Mouse (Mus musculus) MEL (cell line): ENCODE data around the gene Slc20a1. TPM values are rescaled to one million over a fixed set of nuclear protein-coding genes. Genes with fewer than 3 reads are reported as not detected.

Source experiments
- DNase-seq: peaks from one replicate; pipeline ENCODE4 v3.0.0; 2011; ENCODE audit warnings: low read depth, low spot score
- H3K27ac ChIP-seq: 2 replicates; pipeline ENCODE4 v1.5.1; 2012; ENCODE audit warnings: low read depth, mild to moderate bottlenecking, control low read depth, low read length, moderate library complexity; ENCODE audit not compliant: control insufficient read depth
- H3K27me3 ChIP-seq, 2 experiments: fragments of 150-350 bp in 1 of 2; sonication (generic) in 1 of 2; 2 replicates each; pipeline ENCODE4 v1.6.1; 2012; ENCODE audit warnings: low read length in 2 of 2, mild to moderate bottlenecking in 2 of 2, improper control_type of control experiment in 1 of 2, moderate library complexity in 1 of 2; ENCODE audit not compliant: insufficient read depth in 2 of 2, control insufficient read depth in 1 of 2
- H3K36me3 ChIP-seq, 2 experiments: 2 replicates each; pipeline ENCODE4 v1.6.1; 2012 to 2014; ENCODE audit warnings: low read length in 2 of 2, improper control_type of control experiment in 1 of 2, inconsistent platforms in 1 of 2, mild to moderate bottlenecking in 1 of 2; ENCODE audit not compliant: insufficient read depth in 2 of 2, control insufficient read depth in 1 of 2
- H3K4me1 ChIP-seq, 2 experiments: fragments of 150-350 bp in 1 of 2; sonication (generic) in 1 of 2; 2 replicates each; pipeline ENCODE4 v1.6.1; 2012; ENCODE audit warnings: low read length in 2 of 2, improper control_type of control experiment in 1 of 2, mild to moderate bottlenecking in 1 of 2; ENCODE audit not compliant: insufficient read depth in 2 of 2, control insufficient read depth in 1 of 2
- H3K4me3 ChIP-seq, 2 experiments: fragments of 150-350 bp in 1 of 2; sonication (generic) in 1 of 2; 2 replicates each; pipeline ENCODE4 v1.5.1; 2012; ENCODE audit warnings: low read depth in 2 of 2, low read length in 2 of 2, mild to moderate bottlenecking in 2 of 2, moderate library complexity in 2 of 2, control low read depth in 1 of 2, improper control_type of control experiment in 1 of 2; ENCODE audit not compliant: control insufficient read depth in 1 of 2, insufficient read depth in 1 of 2
- H3K79me2 ChIP-seq: 2 replicates; pipeline ENCODE4 v1.6.1; 2012; ENCODE audit warnings: mild to moderate bottlenecking, low read length, moderate library complexity; ENCODE audit not compliant: control insufficient read depth, poor library complexity, insufficient read depth
- H3K9ac ChIP-seq: 2 replicates; pipeline ENCODE4 v1.6.1; 2012; ENCODE audit warnings: low read depth, mild to moderate bottlenecking, control low read depth, low read length, moderate library complexity; ENCODE audit not compliant: control insufficient read depth, poor library complexity, severe bottlenecking
- H3K9me3 ChIP-seq: fragments of 150-350 bp; sonication (generic); replicated peaks from 2 replicates; pipeline ENCODE4 v1.6.1; 2012; ENCODE audit warnings: mild to moderate bottlenecking, low read length, improper control_type of control experiment, moderate library complexity; ENCODE audit not compliant: insufficient read depth
- CHD1 ChIP-seq: IDR thresholded peaks from 2 replicates; pipeline ENCODE4 v1.6.1; 2012; ENCODE audit warnings: low read depth, mild to moderate bottlenecking, inconsistent platforms, low read length, improper control_type of control experiment
- CHD2 ChIP-seq: IDR thresholded peaks from 2 replicates; pipeline ENCODE4 v1.6.1; 2011; ENCODE audit warnings: low read length, improper control_type of control experiment
- CTCF ChIP-seq, 3 experiments: IDR thresholded peaks in 2 of 3; conservative IDR thresholded peaks in 1 of 3; 2 replicates each; pipeline ENCODE4 v1.5.1; 2011 to 2012; ENCODE audit warnings: low read length in 3 of 3, low read depth in 2 of 3, mild to moderate bottlenecking in 2 of 3, improper control_type of control experiment in 1 of 3, inconsistent platforms in 1 of 3, mixed read lengths in 1 of 3, moderate library complexity in 1 of 3; ENCODE audit not compliant: control insufficient read depth in 1 of 3, insufficient read depth in 1 of 3, poor library complexity in 1 of 3, severe bottlenecking in 1 of 3
- E2F4 ChIP-seq: IDR thresholded peaks from 2 replicates; pipeline ENCODE4 v1.6.1; 2011; ENCODE audit warnings: low read depth, low read length, improper control_type of control experiment, borderline replicate concordance
- ELF1 ChIP-seq: IDR thresholded peaks from 2 replicates; pipeline ENCODE4 v1.6.1; 2014; ENCODE audit warnings: low read depth, mild to moderate bottlenecking, inconsistent platforms, low read length, improper control_type of control experiment, moderate library complexity
- EP300 ChIP-seq, 2 experiments: IDR thresholded peaks; 2 replicates each; pipeline ENCODE4 v1.6.1; 2011; ENCODE audit warnings: improper control_type of control experiment in 2 of 2, low read length in 2 of 2, low read depth in 1 of 2, mild to moderate bottlenecking in 1 of 2
- ETS1 ChIP-seq: IDR thresholded peaks from 2 replicates; pipeline ENCODE4 v1.6.1; 2012; ENCODE audit warnings: low read depth, mild to moderate bottlenecking, inconsistent platforms, low read length, improper control_type of control experiment, moderate library complexity
- GABPA ChIP-seq: IDR thresholded peaks from 2 replicates; pipeline ENCODE4 v1.6.1; 2012; ENCODE audit warnings: low read depth, mild to moderate bottlenecking, inconsistent platforms, low read length, improper control_type of control experiment, moderate library complexity
- HCFC1 ChIP-seq: IDR thresholded peaks from 2 replicates; pipeline ENCODE4 v1.6.1; 2012; ENCODE audit warnings: low read depth, mild to moderate bottlenecking, inconsistent platforms, low read length, improper control_type of control experiment, moderate library complexity
- JUND ChIP-seq: IDR thresholded peaks from 2 replicates; pipeline ENCODE4 v1.6.1; 2011; ENCODE audit warnings: low read depth, mild to moderate bottlenecking, improper control_type of control experiment, low read length
- KAT2A ChIP-seq: conservative IDR thresholded peaks from 2 replicates; pipeline ENCODE4 v1.6.1; 2012; ENCODE audit warnings: low read depth, low read length, improper control_type of control experiment, inconsistent platforms
- MAX ChIP-seq: IDR thresholded peaks from 2 replicates; pipeline ENCODE4 v1.6.1; 2011; ENCODE audit warnings: low read length, improper control_type of control experiment
- MAZ ChIP-seq: IDR thresholded peaks from 2 replicates; pipeline ENCODE4 v1.6.1; 2012; ENCODE audit warnings: low read depth, mild to moderate bottlenecking, inconsistent platforms, low read length, improper control_type of control experiment
- MXI1 ChIP-seq: IDR thresholded peaks from 2 replicates; pipeline ENCODE4 v1.6.1; 2011; ENCODE audit warnings: mild to moderate bottlenecking, low read depth, low read length, improper control_type of control experiment
- MYC ChIP-seq: IDR thresholded peaks from 2 replicates; pipeline ENCODE4 v1.6.1; 2011; ENCODE audit warnings: low read depth, mild to moderate bottlenecking, low read length, improper control_type of control experiment, moderate library complexity
- NELFE ChIP-seq: IDR thresholded peaks from 2 replicates; pipeline ENCODE4 v1.6.1; 2011; ENCODE audit warnings: low read depth, low read length, improper control_type of control experiment
- POLR2A ChIP-seq, 2 experiments: IDR thresholded peaks; 2 replicates each; pipeline ENCODE4 v1.6.1; 2011 to 2012; ENCODE audit warnings: low read length in 2 of 2, mild to moderate bottlenecking in 2 of 2, control low read depth in 1 of 2, improper control_type of control experiment in 1 of 2, low read depth in 1 of 2, moderate library complexity in 1 of 2; ENCODE audit not compliant: control insufficient read depth in 1 of 2, insufficient read depth in 1 of 2, poor library complexity in 1 of 2
- RAD21 ChIP-seq: IDR thresholded peaks from 2 replicates; pipeline ENCODE4 v1.6.1; 2011; ENCODE audit warnings: mild to moderate bottlenecking, low read depth, low read length, improper control_type of control experiment
- RCOR1 ChIP-seq: IDR thresholded peaks from 2 replicates; pipeline ENCODE4 v1.6.1; 2012; ENCODE audit warnings: low read depth, mild to moderate bottlenecking, inconsistent platforms, low read length, improper control_type of control experiment
- SIN3A ChIP-seq: IDR thresholded peaks from 2 replicates; pipeline ENCODE4 v1.6.1; 2012; ENCODE audit warnings: low read length, improper control_type of control experiment, inconsistent platforms
- SMC3 ChIP-seq: IDR thresholded peaks from 2 replicates; pipeline ENCODE4 v1.6.1; 2011; ENCODE audit warnings: low read depth, low read length, improper control_type of control experiment
- TAL1 ChIP-seq: IDR thresholded peaks from 2 replicates; pipeline ENCODE4 v1.6.1; 2012; ENCODE audit warnings: mild to moderate bottlenecking, inconsistent platforms, low read length, moderate library complexity, mixed read lengths
- TCF12 ChIP-seq: IDR thresholded peaks from 2 replicates; pipeline ENCODE4 v1.6.1; 2014; ENCODE audit warnings: low read depth, mild to moderate bottlenecking, inconsistent platforms, low read length, improper control_type of control experiment, moderate library complexity
- ZMIZ1 ChIP-seq: IDR thresholded peaks from 2 replicates; pipeline ENCODE4 v1.6.1; 2012; ENCODE audit warnings: low read depth, mild to moderate bottlenecking, inconsistent platforms, low read length, improper control_type of control experiment, moderate library complexity
- polyA plus RNA-seq, 2 experiments: library from polyadenylated mRNA; stranded (reverse) in 1 of 2; unstranded in 1 of 2; fragments of >175 nt in 1 of 2; fragments of >200 nt in 1 of 2; gene quantifications; 2 replicates each; pipeline versions ENCODE4 v1.2.1 to v1.2.4; 2012; ENCODE audit warnings: low replicate concordance in 2 of 2, low read depth in 1 of 2; ENCODE audit not compliant: insufficient read length in 2 of 2, insufficient read depth in 1 of 2, missing spikeins in 1 of 2
- total RNA-seq: library from RNA; depleted of rRNA; stranded (reverse); fragments of 300-350 nt; gene quantifications from 2 replicates; pipeline ENCODE4 v1.2.3, GENCODE M21; 2012

Slc20a1 gene
- total and polyA plus RNA-seq, 3 experiments = 69.4 to 80.7 TPM; not detected in 1

DNA sequence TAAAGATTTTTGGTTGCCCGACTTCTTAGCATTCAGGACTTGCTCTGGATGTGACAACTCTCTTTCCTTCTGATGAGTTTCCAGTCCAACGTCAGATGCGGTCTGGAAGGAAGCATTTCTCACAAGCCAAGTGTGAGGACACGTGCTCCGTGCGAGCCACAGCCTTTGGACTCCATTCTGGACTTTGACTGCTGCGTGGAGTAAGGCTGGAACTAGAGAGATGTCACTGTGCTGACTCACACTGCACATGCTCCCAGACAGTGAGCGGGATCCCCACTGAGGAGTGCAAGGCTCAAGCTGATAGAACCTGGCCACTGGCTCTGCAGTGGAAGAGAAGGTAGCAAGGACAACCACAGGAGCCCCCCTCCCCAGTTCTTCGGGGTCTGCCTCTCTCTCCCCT is 33.9 kb downstream of the Slc20a1 start:
- no peaks in the 10 kb centered on the region for H3K79me2 ChIP-seq
- no peak overlapping the region for H3K4me3 ChIP-seq
- no peaks in the 10 kb centered on the region for H3K9me3 ChIP-seq
- no peak for DNase-seq
- H3K27me3 ChIP-seq = no peaks in the 10 kb centered on the region
- no peak overlapping the region for H3K27ac ChIP-seq
- peaks cover 18 to 29% of the 10 kb centered on the region in 2 experiments for H3K4me1 ChIP-seq
- TF ChIP-seq KAT2A (no peak), SIN3A (no peak), GABPA (no peak), SMC3 (no peak), E2F4 (no peak), ZMIZ1 (no peak)
- no peak overlapping the region for H3K9ac ChIP-seq
- peaks cover 0 to 21% of the 10 kb centered on the region in 2 experiments; a peak in 2 of 4 replicates for H3K36me3 ChIP-seq

DNA sequence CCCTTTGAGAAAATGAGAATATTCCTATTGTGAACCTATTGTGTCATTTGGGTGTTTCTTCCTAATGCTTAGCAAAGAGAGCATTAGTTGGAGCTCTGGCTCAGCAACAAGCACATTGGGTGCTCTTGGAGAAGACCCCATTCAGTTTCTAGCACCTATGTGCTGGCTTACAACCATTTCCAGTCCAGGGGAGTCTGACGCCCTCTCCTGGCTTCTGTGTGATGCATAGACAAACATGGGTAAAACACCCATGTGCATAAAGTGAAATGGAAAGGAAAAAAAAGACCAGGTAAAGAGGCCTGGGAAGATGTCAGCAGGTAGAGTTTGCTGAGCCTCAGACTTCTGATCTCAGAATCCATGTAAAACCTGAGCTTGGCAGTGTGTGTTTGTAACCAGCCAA is 34.7 kb downstream of the Slc20a1 start:
- H3K36me3 ChIP-seq = peaks cover 0 to 19% of the 10 kb centered on the region in 2 experiments; a peak in 2 of 4 replicates
- peak overlapping the region; percentile 31 to 38; a peak in 1 of 4 replicates for H3K4me3 ChIP-seq
- H3K9me3 ChIP-seq = no peaks in the 10 kb centered on the region
- no peak for TF ChIP-seq NELFE
- TF ChIP-seq ETS1 = no peak
- TF ChIP-seq SMC3 = peak; percentile 28
- no peak for TF ChIP-seq HCFC1
- peak in 2 of 3 experiments; percentile 30 to 34; a peak in 3 of 6 replicates for TF ChIP-seq CTCF (IDR thresholded peaks at IDR 0.05 in 2 of 3, conservative IDR thresholded peaks at IDR 0.05 in 1 of 3; ENCODE audit: control insufficient read depth in 1 of 3, insufficient read depth in 1 of 3, low read depth in 2 of 3, low read length in 3 of 3, poor library complexity in 1 of 3, severe bottlenecking in 1 of 3)
- TF ChIP-seq RAD21 = peak; percentile 19
- peaks cover 14 to 27% of the 10 kb centered on the region in 2 experiments for H3K4me1 ChIP-seq
- H3K9ac ChIP-seq = peak overlapping the region; percentile 35
- no peaks in the 10 kb centered on the region for H3K27me3 ChIP-seq
- DNase-seq = peak; percentile 42
- H3K79me2 ChIP-seq = no peaks in the 10 kb centered on the region
- peak overlapping the region; percentile 73 for H3K27ac ChIP-seq

DNA sequence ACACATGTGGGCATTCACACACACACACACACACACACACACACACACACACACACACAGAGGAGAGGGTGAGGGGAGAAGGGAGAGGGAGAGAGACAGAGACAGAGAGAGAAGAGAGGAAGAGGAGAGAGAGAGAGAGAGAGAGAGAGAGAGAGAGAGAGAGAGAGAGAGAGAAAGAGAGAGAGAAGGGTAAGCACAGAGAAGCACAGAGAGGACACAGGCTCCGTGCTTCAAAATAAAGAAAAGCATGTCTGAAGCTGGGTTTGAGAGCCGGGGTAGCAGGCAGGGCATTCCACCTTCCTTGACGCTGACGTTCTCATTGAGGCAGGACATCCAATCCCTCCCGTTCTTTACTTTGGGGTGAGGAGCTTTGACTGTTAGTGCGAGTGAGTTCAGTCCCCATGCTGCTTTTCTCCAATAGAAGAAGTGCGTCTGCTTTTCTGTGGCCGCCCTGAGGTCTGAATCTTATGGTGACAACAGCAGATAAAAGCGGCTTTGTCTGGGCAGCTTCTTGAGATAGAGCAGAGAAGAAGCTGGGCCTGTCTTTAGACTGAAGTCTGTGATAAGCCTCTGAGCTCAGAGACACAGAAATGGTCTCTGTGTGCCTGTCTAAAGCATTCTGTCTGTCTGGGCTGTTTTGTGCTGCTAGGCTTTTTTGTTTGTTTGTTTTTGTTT is 35.4 kb downstream of the Slc20a1 start:
- Histone ChIP-seq H3K27ac (peak overlapping the region; percentile 73), H3K4me1 (peaks cover 10 to 22% of the 10 kb centered on the region in 2 experiments), H3K9me3 (no peaks in the 10 kb centered on the region), H3K79me2 (no peaks in the 10 kb centered on the region), H3K4me3 (peak overlapping the region; percentile 31 to 38), H3K9ac (peak overlapping the region; percentile 35), H3K36me3 (peaks cover 0 to 17% of the 10 kb centered on the region in 2 experiments; a peak in 2 of 4 replicates), H3K27me3 (no peaks in the 10 kb centered on the region)
- peak; percentile 89 for DNase-seq
- peak; percentile 80 to 84 for TF ChIP-seq EP300 (IDR thresholded peaks at IDR 0.05; ENCODE audit: low read depth in 1 of 2, low read length in 2 of 2)
- peak; percentile 79 for TF ChIP-seq SIN3A
- peak; percentile 82 for TF ChIP-seq RCOR1
- TF ChIP-seq MAX = no peak; the same call in 1 of the 2 replicates
- peak; percentile 80 for TF ChIP-seq TCF12
- no peak for TF ChIP-seq ELF1
- TF ChIP-seq TAL1 = peak; percentile 48
- TF ChIP-seq MYC = 0 out of 2 replicates have a peak, but pooled peaks have one; percentile 53
- TF ChIP-seq CHD2 = no peak
- peak; percentile 72 for TF ChIP-seq ETS1
- 0 out of 2 replicates have a peak, but pooled peaks have one; percentile 44 for TF ChIP-seq CHD1
- peak; percentile 61; the same call in 1 of the 2 replicates for TF ChIP-seq MAZ
- no peak for TF ChIP-seq HCFC1
- TF ChIP-seq POLR2A (IDR thresholded peaks at IDR 0.05; ENCODE audit: control insufficient read depth in 1 of 2, insufficient read depth in 1 of 2, low read depth in 1 of 2, low read length in 2 of 2, poor library complexity in 1 of 2) = peak in 1 of 2 experiments; percentile 47; a peak in 1 of 4 replicates
- peak; percentile 29; the same call in 1 of the 2 replicates for TF ChIP-seq NELFE
- TF ChIP-seq MXI1 = peak; percentile 84
- TF ChIP-seq SMC3 = 0 out of 2 replicates have a peak, but pooled peaks have one; percentile 5
- TF ChIP-seq JUND = peak; percentile 91
- no peak for TF ChIP-seq KAT2A
- TF ChIP-seq CTCF (IDR thresholded peaks at IDR 0.05 in 2 of 3, conservative IDR thresholded peaks at IDR 0.05 in 1 of 3; ENCODE audit: control insufficient read depth in 1 of 3, insufficient read depth in 1 of 3, low read depth in 2 of 3, low read length in 3 of 3, poor library complexity in 1 of 3, severe bottlenecking in 1 of 3) = no peak
